Mouse (Mus musculus) olfactory bulb, adult 2 months (tissue): ENCODE measurements around the gene Rap1gap. TPM values are rescaled to one million over a fixed set of nuclear protein-coding genes. Genes with fewer than 3 reads are reported as not detected.

ENCODE experiments used
- H3K27ac ChIP-seq: fragments of 200-500 bp; 2 replicates; pipeline ENCODE4 v1.5.1; 2012; ENCODE audit warnings: low read depth, low read length; ENCODE audit not compliant: insufficient read depth
- H3K4me1 ChIP-seq: fragments of 200-500 bp; 2 replicates; pipeline ENCODE4 v1.6.1; 2012; ENCODE audit warnings: low read length; ENCODE audit not compliant: control insufficient read depth, insufficient read depth
- H3K4me3 ChIP-seq: fragments of 200-500 bp; 2 replicates; pipeline ENCODE4 v1.5.1; 2012; ENCODE audit warnings: mild to moderate bottlenecking, low read depth, low read length, moderate library complexity; ENCODE audit not compliant: insufficient read depth
- CTCF ChIP-seq: fragments of 200-500 bp; IDR thresholded peaks from 2 replicates; pipeline ENCODE4 v1.5.1; 2012; ENCODE audit warnings: low read depth, mild to moderate bottlenecking, low read length, moderate library complexity; ENCODE audit not compliant: insufficient read depth
- POLR2A ChIP-seq: fragments of 200-500 bp; IDR thresholded peaks from 2 replicates; pipeline ENCODE4 v1.6.1; 2012; ENCODE audit warnings: mild to moderate bottlenecking, low read depth, low read length, moderate library complexity; ENCODE audit not compliant: insufficient read depth
- WGBS: fragments of 180-500 bp; shearing (Covaris S2); methylation state at CpG from one replicate; pipeline ENCODE4 v1.1.7; 2018; 5-methylcytosine and 5-hydroxymethylcytosine counted together
- polyA plus RNA-seq: library from polyadenylated mRNA; stranded (reverse); fragments of >200 nt; gene quantifications from 2 replicates; pipeline ENCODE4 v1.2.4, GENCODE M21; 2012; ENCODE audit warnings: low replicate concordance; ENCODE audit not compliant: missing spikeins, insufficient read depth, insufficient read length

Rap1gap gene
- polyA plus RNA-seq, 1 experiment = not detected

GRCm38 (mm10) chr4:137722692-137723427, 58.3 kb downstream of the Rap1gap start:
- TF ChIP-seq CTCF (peak; percentile 82), POLR2A (no peak)
- Histone ChIP-seq H3K4me3 (no peak overlapping the region), H3K27ac (no peak overlapping the region), H3K4me1 (peaks cover 16% of the 10 kb centered on the region)
- 28% methylated on average over 12 of the region's 12 CpGs for WGBS

GRCm38 (mm10) chr4:137723527-137723926, 59.0 kb downstream of the Rap1gap start:
- Histone ChIP-seq H3K27ac (no peak overlapping the region), H3K4me3 (no peak overlapping the region), H3K4me1 (peaks cover 23% of the 10 kb centered on the region)
- TF ChIP-seq CTCF (no peak), POLR2A (no peak)
- 57% methylated on average over 25 of the region's 25 CpGs for WGBS

GRCm38 (mm10) chr4:137724212-137724611, 59.7 kb downstream of the Rap1gap start:
- no peak overlapping the region for H3K27ac ChIP-seq
- TF ChIP-seq POLR2A = no peak
- no peak for TF ChIP-seq CTCF

GRCm38 (mm10) chr4:137724766-137725165, 60.2 kb downstream of the Rap1gap start:
- no peak overlapping the region for H3K4me3 ChIP-seq
- TF ChIP-seq POLR2A (no peak), CTCF (peak; percentile 93)
- 66% methylated on average over 8 of the region's 8 CpGs for WGBS
- peaks cover 30% of the 10 kb centered on the region for H3K4me1 ChIP-seq
- H3K27ac ChIP-seq = no peak overlapping the region

More at GRCm38 (mm10) chr4:137724212-137724611, 59.7 kb downstream of the Rap1gap start:
- 62% methylated on average over 11 of the region's 11 CpGs for WGBS
- Histone ChIP-seq H3K4me3 (no peak overlapping the region), H3K4me1 (peaks cover 30% of the 10 kb centered on the region)

- no peak for TF ChIP-seq CTCF
- no peak for TF ChIP-seq POLR2A
- Histone ChIP-seq H3K4me1 (peaks cover 30% of the 10 kb centered on the region), H3K27ac (no peak overlapping the region), H3K4me3 (no peak overlapping the region)
- 90% methylated on average over 13 of the region's 13 CpGs for WGBS
Measured at GRCm38 (mm10) chr4:137725541-137726145, 61.1 kb downstream of the Rap1gap start.

GRCm38 (mm10) chr4:137726739-137727505, 62.4 kb downstream of the Rap1gap start:
- Histone ChIP-seq H3K4me3 (no peak overlapping the region), H3K27ac (no peak overlapping the region), H3K4me1 (peaks cover 30% of the 10 kb centered on the region)
- WGBS = 77% methylated on average over 18 of the region's 18 CpGs
- TF ChIP-seq POLR2A (no peak), CTCF (no peak)

GRCm38 (mm10) chr4:137727506-137728187, 63.1 kb downstream of the Rap1gap start:
- WGBS = 39% methylated on average over 16 of the region's 18 CpGs
- TF ChIP-seq POLR2A (no peak), CTCF (no peak)
- H3K4me1 ChIP-seq = peaks cover 28% of the 10 kb centered on the region
- no peak overlapping the region for H3K4me3 ChIP-seq
- no peak overlapping the region for H3K27ac ChIP-seq

GRCm38 (mm10) chr4:137728399-137729154, 64.1 kb downstream of the Rap1gap start:
- TF ChIP-seq CTCF (no peak), POLR2A (no peak)
- H3K4me1 ChIP-seq = peaks cover 21% of the 10 kb centered on the region
- no peak overlapping the region for H3K4me3 ChIP-seq
- H3K27ac ChIP-seq = no peak overlapping the region
- WGBS = 34% methylated on average over 17 of the region's 17 CpGs
